Mouse (Mus musculus) monocyte, adult 59 days (primary cell): ENCODE data around the gene Cacna2d4. TPM values are rescaled to one million over a fixed set of nuclear protein-coding genes. Genes with fewer than 3 reads are reported as not detected.

Source experiments
- total RNA-seq, 2 experiments: library from RNA; stranded (reverse); gene quantifications; one replicate each; pipeline ENCODE4 v1.2.4; 2023

The Cacna2d4 gene
- total RNA-seq, result under 1 TPM in 1 of 2 experiments, not detected in 1; 0.10 TPM

DNA sequence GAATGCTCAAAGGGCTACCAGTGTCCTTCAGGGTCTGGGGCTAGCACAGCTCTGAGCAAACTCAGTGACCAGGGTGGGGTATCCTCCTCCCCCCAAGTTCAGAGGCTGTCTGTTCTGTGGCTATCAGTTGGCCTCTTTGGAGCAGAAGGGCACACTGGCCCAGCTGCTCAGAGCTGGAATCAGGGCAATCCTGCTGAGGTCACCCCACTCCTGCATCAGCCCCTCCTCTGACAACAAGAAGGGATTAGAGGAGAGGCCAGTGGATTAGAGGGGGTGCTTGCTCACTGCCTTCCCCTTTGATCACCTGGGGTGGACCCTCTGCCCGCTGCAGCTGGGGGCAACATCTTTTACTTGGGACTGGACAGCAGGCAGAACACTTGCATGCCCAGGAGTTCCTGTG is at the start of gene Cacna2d4:
Gene Cacna2d4 (plus strand): TSS at position 286 of the 400 bp plus-strand sequence.

DNA sequence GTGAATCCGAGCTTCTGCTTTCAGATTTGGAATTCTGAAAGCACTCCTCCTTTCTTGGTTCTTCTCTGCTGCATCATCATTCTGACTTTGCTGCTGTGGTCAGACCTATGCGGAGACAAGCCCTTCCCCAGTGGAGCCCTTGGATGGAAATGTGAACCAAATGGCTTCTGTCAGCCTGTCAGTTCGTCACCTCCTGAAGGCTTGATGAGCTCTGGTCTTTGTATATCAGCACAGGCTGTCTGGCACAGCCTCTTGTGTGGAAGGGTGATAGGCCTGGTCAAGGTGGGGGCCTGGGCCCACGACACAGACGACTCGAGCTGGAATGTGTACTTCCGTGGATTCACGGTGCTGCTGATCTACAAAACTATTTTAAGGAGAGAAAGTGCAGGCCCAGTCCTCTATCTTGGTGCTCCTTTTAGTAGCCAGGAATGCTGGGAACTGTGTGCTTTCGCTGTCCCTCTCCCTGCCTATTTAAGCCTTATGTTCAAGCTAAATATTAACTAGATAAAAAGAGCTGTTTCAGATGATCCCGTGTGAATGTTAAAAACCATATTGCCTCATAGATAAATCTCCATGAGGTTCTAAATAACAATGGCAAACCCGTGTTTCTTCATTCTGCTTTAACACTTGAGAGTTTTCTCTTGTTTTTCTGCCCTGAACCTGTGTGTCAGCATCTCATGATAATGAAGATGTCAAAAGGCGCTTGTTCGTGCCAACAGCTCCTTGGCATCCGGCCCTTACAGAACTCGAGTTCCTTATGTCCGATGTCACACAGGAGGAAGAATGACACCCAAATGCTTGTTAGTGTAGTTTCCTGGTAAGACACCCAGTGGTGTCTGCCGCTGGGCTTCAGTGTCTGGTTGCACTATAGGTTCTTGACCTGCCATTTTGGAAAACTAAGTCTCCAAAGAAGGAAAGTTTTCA is 39.7 kb upstream of the Cacna2d4 start, which contains the start of gene Cacna1c:
Gene Cacna1c (minus strand): TSS at position 37 of the 924 bp plus-strand sequence.

DNA sequence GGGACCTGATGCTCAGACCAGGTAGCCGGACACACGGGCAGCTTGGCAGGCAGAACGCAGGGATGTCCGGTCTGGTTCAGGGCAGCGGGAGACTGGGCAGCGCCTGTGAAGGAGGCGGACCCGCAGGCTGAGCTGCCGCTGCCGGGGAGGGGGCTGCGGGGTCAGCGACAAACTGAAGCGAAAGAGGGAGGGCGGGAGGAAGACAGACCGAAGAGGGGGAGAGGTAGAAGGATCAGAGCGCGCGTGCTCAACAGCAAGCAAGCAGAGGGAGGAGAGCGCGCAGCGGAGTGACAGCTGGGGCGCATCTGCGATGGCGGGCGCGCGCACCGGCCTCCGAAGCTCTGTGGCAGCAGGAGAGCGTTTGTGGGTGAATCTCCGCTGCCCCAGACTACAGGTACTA is 94.2 kb downstream of the Cacna2d4 start, which contains the start of gene Lrtm2:
Gene Lrtm2 (minus strand): TSS at position 261 of the 400 bp plus-strand sequence.

Other genes with a start within 250 kb of the Cacna2d4 start
- gene Dcp1b, start 61.3 kb upstream of the Cacna2d4 start, total RNA-seq, result 10 to 100 TPM; 10.8 to 15.3 TPM
- not detected for gene Cacna1c, start 40.1 kb upstream of the Cacna2d4 start, total RNA-seq
- under 1 TPM; 0.43 to 0.92 TPM for gene Lrtm2, start 94.2 kb downstream of the Cacna2d4 start, total RNA-seq
- gene Adipor2, start 181.2 kb downstream of the Cacna2d4 start, total RNA-seq, result 10 to 100 TPM; 66.7 to 69.8 TPM
- gene Fbxl14, start 243.1 kb downstream of the Cacna2d4 start, total RNA-seq, result 10 to 100 TPM; 40.1 to 43.6 TPM